Mouse (Mus musculus): ENCODE results near the gene Map3k14.

- TF ChIP-seq CTCF (IDR thresholded peaks at IDR 0.05) (no peak), POLR2A (IDR thresholded peaks at IDR 0.05; ENCODE audit: insufficient read depth, low read depth, low read length) (no peak), EP300 (IDR thresholded peaks at IDR 0.05; ENCODE audit: insufficient read depth, low read depth, low read length) (no peak)
Observed at GRCm38 (mm10) chr11:103195236-103195635, 72.0 kb downstream of the Map3k14 start.
